Mouse (Mus musculus): ENCODE measurements around the gene Pak7. TPM values are rescaled to one million over a fixed set of nuclear protein-coding genes. Genes with fewer than 3 reads are reported as not detected.

Gene Pak7
- total RNA-seq, 2 experiments from 2014 or later, result 0.30 to 0.42 TPM

DNA sequence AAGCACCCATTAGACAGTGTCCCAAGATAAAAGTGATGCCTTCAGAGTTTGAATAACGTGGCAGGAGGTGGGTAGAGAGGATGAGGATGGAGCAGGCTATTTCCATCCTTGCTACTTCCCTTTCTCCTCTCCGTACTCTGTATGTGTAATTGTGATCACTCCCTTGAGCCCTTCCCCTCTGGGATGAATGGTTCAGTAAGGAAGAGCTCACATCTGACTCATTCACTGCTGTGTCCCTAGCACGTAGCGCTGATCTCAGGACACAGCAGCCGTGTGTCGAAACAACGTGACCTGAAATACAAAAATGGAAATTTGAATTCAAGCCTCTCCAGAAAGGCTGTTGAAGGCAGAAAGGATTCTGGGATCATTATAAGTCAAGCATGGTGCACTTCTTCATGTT, 237.0 kb downstream of the Pak7 start:
- DNase-seq, result no peak

DNA sequence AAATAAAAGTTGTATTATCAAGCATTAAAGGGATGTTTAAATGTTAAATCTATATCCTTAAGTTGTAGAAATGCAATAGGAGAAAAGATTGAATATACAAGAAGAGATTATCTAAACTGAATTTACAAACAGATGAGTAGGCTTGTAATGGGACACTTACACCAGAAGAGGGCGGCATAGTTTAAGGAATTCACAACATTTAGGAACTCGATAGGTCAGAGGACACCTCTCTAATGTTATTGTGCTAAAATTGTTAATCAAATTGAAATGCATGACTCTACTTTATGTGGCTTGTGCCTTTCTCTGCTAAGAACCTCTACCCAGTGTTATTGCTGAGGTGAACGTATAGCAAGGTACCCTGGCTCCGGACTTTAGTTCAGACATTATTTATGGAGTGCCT, 238.2 kb downstream of the Pak7 start:
- DNase-seq, result no peak

DNA sequence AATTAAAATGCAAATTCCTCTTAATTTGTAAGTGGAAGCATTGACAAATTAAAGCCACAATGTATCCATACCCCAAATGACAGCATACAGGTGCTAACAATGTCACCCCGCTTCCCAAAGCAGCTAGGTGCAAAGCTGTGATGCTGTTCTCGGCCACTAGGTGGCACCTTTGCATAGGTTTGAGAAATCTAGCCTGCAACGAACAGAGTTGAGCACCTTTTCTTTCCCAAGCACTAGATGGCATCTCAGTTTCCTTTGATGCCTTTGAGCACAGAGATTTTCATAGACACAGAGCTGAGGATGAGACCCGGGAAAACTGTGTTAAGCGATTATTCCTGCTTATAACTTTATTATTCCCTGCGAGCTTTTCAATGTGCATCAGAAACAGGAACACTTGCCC, 238.8 kb downstream of the Pak7 start:
- peak; percentile 85 for DNase-seq

DNA sequence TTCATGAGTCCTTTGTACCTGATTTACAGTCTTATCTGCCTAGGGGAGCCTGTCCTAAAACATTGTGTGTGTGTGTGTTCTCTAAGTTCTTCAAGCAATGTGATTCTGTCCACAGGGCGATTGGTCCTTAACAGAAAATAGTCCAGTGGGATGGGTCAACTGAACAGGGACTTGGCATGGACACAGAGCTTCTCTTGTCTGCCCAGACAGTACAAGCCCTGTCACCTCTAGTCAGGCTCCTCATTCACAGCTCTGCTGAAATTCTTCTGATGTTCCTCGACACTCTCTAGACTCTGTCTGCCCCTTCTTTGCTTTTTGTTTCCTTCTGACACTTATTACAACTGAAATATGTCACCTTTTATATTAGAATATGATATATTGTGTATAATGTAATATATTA, 247.0 kb downstream of the Pak7 start:
- DNase-seq, result no peak

DNA sequence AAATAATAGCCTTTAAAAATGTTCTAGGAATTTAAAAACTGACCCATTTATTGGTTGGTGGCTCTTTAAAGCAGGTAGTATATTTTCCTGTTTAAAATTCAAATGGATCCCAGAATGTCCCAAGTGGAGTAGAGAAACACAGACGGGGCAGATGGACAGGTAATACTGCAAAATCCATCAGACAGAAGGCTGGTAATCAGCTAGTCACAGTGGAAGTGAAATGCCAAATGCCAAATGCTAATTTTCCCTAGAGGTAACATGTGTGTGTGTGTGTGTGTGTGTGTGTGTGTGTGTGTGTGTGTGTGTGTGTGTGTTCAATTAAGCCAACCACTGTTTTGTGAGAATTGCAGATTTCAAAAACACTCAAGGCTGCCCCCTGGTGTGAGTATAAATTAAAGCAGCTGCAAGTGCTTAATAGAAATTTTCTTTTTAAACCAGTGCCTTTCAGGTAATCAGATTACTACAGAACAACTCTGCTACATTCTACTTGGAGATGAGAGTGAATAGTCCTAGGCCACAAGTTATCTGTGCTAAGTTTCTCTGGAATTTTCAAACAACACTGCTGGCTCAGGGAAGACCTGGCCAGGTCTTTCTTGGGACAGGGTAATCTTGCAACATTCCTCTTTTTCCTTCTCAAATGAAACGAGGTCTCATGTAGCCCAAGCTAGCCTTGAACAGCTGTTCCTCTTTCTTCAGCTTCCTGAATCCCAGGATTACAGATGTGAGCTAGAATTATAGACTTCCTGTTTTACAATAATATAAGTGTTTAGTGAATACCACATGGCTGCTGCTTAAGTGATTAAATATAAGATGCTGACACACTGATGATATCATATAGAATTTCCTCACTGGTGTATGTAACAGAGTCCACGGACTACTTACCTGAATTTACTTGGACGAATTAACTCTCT, 248.4 kb downstream of the Pak7 start:
- DNase-seq, result peak; percentile 41

DNA sequence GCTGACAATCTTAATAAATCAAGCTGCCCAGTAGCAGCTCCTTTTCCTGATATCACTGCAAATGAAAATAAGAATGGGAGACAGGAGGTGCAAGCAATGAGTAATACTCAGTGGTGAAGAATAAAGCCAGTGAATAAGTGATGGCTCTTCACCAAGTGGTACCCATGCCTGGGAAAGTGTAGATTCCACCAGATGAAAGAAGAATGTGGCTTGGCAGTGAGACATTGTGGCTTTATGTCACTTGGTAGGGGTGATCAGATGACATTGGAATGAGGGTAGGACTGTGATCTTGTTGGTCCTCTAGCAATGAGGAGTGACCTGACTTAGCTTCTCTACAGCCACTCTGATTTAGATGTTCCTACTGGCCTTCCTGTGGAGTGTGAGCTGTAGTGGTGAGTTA, 249.3 kb downstream of the Pak7 start:
- no peak for DNase-seq

DNA sequence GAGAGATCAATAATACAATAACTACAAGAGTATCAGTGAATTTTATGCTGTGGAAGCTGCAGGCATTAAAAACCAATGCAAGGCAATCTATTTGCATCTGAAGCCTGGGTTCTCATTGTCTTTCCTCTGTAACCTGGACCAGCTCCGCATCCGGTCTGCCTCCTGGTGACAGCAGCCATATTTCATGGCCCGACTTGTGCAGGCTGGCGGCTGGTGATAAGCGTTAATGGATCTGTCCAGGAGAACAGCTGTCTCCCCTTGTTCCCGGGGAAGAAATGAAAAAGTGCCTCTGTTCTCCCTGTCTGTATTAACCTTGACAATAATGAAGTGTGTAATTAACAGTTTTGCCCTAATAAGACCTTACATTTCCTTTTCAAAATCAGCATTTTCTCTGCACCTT, 265.9 kb downstream of the Pak7 start:
- peak; percentile 11 for DNase-seq

DNA sequence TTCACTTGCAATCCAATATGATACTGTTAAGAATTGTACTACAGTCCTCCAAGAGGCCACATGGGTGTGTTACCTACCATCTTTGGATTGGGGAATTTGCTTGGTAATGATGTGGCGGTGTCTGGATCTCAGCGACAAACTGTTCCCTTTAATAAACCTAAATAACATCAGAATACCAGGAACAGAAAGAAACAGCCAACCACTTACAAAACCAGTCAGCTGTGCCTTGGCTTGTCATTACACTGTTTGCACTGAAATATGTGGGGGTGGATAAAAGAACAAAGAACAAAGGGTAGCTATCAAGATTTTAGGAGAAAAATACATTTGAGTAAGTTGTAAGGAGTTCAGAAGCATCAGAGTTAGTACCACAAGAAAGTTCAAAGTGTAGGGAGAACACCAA, 269.8 kb downstream of the Pak7 start:
- no peak for DNase-seq

DNA sequence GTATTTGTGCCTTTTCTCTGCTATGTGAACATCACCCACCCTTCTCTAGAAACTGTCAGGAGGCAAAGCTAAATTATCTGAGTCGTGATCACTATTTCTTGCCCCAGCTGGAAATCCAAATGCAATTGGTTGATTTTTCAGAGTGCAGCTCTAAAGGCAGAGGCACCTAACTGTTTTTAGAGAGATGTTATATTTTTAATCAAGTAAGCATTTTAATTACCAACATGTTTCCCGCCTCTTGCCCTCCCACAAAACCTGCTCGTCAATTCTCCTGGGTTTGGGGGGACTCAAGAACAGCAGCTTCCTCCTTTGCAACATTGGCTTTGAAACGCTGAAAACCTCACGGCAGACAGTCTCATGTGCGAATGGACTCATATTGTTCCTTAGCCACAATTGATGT, 274.4 kb downstream of the Pak7 start:
- DNase-seq, result no peak

DNA sequence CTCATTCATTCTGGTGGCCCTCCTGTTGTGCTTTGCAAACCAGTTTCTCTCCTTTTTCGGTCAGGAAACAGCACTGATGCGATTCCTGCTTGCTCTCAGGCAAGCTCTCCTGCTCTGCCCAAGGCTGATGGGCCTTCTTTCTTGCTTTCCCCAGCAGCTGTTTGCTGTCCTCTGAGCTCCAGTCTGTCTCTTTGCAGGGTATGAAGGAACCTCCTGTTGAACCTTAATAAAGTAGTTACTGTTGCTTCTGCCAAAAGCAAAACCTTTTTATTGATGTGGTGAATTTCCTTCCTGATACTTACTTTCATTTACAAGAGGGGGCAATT, 278.8 kb downstream of the Pak7 start:
- no peak for DNase-seq

DNA sequence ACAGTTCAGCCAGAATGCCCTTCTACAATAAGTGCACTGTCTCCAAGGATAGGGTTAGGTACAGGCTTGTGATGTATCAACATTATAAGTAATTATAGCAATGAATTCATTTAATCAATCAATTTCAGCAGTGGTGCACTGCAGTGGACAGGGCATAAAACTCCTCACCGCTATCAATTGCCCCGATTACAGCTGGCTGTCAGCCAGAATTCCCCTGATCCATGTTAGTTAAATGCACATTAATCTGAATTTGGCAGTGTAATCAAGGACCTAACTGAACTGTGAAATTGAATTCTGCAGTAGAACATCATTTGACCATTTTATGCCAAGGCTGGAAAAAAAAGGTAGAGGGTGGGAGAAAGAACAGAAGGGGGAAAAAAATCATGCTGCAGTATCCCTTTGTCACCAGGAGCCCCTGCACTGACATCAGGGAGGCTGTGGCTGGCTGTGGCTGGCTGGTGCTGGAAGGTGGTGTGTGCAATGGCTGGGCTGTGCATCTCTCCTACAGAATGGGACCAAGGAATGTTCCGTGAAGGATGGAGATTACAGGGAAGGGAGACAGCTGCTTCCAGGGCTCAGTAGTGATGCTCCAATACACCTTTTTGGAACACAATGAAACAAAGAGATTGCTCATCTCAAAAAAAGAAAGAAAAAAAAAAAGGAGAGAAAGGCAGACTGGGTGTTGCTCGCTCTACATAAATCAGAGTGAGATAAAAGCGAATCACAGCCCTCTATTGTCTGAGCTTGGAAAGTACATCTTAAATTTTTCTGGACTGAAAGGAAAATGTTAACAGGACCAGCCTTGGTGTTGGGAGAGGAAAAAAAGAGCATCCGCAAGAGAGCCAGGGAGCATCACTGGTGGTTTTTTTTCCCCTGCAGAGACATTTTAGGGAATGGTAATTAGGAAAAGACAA, 279.4 kb downstream of the Pak7 start:
- DNase-seq, result no peak

DNA sequence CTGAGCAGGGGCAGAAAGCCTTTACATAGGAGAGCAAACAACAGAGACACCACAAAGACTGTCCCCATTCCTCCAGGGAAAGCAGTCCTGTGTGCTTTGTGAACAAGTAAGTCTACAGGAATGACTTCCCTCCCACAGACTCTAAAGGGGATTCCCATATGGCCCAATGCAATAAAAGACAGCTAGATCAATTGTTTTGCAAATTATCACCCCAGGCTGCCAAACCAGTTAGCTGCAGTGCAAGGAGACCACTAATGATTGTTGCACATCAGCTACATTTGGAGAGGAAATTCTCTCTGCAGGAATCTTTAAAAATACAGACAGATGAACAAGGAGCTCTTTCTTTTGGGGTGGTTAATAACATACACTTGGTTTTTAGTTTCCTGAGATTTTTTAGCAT, 280.2 kb downstream of the Pak7 start:
- no peak for DNase-seq

DNA sequence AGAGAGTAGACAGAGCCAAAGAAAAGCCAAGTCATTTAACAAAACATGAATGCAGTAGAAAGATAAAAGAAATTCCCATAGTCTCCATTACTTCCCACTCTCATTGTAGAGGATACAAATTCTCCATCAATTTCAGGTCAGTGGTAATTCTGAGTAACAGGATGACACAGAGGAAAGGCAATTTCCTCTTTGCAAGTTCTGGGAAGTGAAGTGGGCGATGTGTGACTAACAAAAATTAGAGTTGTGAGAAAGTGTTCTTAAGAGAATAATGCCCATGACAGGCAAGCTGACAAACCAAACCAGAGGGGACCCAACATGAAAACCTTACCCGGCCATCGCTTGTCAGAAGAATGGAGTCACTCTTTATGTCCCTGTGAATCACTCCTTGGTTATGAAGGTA, 290.6 kb downstream of the Pak7 start:
- DNase-seq, result no peak

DNA sequence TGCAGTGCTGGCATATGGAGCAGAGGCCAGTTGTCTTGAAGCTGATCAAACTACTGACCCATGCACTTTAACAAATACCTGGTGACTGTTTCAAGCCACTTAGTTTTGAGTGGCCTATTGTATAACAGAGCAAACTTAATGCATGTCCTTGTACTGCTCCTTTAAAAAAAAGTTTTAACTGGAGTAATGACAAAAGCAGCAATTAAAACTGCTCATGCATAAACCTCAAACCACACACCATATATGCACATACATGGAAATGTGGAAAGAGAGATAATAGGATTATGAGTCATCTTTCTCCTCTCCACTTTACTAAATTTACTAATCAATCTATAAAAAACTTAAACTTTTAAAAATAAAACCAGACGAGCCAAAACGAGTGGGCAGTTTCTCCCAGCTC, 291.8 kb downstream of the Pak7 start:
- DNase-seq, result no peak

DNA sequence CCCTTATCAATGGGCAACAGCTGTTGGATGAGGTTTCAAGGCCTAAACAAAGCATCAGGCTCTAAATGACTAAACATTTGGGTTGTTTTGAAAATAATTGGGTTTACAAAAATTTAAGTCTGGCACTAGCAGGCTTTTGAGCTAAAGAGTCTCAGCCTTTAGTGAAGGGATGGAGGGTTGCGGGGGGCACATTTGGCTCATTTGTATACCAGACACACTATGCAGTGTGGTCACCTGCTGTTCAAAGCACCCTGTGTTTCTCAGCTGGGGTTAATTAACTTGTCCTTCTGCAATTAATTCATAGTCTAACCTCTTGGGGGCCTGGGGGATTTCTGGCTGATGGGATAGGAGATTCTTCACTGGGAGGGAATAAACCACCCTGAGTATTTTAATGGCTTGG, 323.4 kb downstream of the Pak7 start:
- DNase-seq, result no peak

DNA sequence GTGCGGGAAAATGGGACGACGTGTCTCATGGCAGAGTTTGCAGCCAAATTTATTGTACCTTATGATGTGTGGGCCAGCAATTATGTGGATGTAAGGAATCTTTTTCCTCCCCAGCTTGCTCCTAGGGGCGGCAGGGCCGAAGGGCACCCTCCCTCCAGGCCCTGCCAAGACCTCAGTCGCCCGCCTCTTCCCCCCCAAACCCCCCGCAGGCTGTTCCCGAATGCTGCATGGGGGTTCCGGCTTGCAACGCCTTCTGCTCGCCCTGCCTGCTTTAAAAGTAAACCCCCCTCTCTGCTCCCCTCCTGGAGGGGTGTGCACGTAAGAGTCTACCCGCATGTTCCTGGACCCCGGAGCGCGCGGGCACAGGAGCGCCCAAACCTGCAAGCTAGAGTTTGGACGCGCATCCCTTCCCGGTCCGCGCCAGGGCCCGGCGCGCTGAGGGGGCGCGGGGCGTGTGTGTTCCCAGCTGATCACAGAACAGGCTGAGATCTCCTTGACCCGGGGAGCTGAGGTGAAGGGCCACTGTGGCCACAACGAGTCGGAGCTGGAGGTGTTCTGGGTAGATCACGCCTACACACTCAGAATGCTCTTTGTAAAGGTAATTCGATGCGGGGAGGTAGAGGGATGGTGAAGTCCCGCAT, 328.6 kb downstream of the Pak7 start:
- no peak for DNase-seq

DNA sequence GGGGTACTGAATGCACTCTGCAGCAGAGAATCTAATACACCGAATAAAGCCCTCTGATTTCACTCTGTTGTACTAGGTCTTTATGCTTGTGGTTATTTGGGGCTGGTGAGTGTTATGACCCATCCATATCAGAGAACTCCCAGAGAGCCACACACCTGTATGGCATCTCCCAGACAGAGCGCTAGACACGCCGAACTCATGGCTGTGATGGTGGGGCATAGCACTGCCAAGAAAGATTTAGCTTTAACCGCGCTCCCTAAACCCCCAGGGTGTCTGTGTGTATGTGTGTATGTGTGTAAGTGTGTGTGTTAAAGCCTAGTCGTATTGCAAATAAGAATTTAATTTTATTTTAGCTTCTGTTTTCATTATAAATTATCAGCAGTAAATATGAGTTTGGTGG, 329.4 kb downstream of the Pak7 start:
- DNase-seq, result no peak

DNA sequence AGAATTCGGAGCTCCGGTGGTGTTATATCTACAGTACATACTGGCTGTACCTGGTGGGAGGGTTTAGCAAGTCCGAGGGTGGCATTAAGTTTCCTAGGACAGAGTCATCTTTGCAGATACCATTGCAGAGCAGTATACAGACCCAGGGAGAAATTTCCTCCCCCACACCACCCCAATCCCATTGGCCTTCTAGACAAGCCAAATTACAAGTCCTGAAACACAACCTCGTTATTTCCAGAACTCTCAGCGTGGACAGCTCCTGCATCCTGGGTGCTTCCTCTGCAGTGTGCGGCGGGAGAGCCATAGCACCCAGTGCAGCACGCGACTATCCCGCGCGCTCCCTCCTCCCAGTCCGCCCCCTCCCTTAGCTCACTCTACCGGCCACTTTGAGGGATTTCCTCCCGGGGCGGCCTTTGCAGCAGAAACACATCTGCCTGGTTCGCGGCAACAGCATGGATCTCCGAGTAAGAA, 329.9 kb downstream of the Pak7 start:
- DNase-seq, result peak; percentile 12

DNA sequence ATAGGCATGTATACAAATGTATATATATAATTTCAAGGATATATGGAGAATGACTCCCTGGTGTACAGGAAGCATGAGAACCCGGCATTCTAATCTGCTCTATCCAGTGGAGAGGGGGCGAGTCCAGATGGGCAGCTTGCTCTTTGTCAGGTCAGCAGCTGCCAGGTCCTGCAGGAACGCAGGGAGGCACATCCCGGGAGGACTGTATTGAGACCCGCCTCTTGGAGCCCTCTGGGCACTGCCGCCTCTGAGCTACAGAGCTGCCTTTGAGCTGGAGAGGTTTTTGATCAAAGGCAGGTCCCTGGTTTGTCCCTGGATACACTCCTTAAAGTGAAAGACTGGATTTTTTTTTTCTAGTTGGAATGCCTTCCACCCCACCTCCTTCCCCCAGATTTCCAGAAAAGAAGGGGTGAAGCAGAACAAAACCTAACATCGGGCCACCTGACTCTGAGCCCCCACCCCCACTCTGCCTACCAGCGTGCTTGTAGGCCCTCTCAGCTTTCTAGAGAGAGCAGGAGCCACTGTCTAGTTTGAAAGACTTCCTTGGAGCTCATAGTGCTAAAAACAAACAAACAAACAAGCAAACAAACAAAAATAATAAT, 336.0 kb downstream of the Pak7 start, which contains the start of gene Lamp5:
TSS of gene Lamp5 (plus strand) at position 552 of the 602 bp plus-strand sequence.
- no peak for DNase-seq

DNA sequence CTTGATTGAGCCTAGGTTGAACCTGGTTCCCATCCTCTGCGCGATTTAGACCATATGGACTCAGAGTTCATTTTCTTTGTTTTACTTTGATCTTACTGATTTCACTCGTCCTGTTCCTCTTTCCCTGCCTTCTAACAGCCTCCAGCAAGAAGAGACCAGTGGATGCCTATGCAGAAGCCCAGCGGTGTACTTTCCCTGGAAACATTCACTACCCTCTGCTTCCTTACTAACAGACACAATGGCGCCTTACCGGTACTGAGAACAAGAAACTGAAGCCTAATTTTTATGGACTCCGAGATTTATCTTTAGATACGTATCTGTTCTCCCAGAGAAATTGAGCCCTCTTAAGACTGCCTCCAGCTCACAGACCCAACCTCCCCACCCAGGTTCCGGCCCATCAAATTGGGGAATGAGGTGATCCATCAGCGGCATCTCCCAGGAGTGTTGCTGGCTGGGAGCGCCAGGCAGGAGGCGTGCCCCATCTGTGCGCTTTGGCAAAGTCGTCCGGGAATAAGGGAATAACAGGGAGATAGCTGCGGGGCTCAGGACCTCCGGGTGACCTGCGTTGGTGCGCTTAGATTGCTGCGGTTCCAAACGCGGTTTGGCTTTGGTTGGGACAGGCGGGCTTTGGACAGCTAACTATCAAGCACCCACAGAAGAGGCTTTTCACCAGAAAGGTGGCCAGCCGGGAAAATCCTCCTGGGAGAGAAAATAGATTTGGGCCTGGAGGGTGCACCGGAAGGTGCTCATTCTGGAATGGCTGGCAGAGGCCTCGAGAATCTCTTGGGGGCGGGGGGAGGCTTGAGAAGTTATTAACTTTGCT, 336.8 kb downstream of the Pak7 start:
- no peak for DNase-seq

DNA sequence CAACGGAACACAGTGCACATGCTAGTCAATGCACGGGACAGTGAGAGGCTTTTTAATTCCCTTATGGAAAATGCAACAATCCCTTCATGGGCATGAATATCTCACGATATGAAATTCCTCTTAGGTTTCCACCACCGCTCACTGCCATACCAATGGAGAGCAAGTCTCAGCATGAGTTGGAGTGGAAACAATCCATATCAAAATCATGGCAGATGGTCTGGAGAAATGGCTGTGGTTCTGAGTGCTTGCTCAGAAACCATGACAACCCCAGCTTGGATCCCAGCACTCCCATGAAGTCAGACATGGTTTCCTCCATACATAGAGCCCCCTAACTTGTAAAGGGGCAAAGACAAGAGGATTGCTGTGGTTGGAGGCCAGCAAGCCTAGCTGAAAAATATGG, 339.3 kb downstream of the Pak7 start:
- DNase-seq, result no peak

All from adrenal gland, postnatal 10 days (tissue).